Mouse (Mus musculus): ENCODE results near the gene Spata32. TPM values are rescaled to one million over a fixed set of nuclear protein-coding genes. Genes with fewer than 3 reads are reported as not detected.

Spata32 gene
- total RNA-seq, 2 experiments from 2014 or later: 1.7 to 2.9 TPM

DNA sequence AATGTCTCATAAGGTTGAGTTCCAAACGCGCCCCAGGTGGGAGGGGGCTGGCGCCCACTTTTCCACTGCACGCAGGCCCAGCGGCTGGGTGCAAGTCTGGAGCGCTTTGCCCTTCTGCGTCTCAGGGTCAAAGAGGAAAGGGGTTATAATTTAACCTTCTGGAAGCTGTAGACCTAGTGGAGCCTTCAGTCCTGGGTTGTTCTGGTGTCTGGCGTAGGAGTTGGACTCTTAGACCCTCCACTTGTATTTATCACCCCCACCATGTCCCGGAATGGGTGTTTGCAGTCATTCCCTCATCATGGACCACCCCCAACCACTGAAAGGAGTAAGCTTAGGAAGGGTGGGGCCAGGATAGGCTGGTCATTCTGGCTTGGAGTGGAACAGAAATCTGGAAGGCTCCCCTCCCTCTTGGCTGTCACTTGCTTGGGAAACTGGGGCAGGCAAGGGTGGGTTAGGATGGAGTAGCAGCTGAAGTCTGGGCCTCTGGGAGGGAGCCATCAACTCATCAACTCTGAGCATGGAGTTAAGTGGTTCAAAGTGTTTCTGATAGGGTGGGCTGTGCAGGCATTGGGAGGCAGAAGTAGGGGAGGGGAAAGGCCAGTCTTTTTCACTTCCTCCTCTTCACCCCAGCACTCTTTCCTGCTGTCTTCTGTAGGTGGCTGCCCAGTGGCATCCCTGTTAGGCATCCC, 46.4 kb downstream of the Spata32 start:
- peak in 1 of 2 experiments; percentile 10 for DNase-seq (ENCODE audit: extremely low spot score in 1 of 2, low spot score in 2 of 2)
- Histone ChIP-seq H3K4me3 (peak overlapping the region; percentile 85), H3K27ac (peak overlapping the region; percentile 95)
- intact Hi-C loops (cut with DNase I): loop anchor here (2.0 to 5.0 kb wide), 3 partner anchors 13 to 95 kb away; partner anchors contain the start of gene Map3k14
- no peak for TF ChIP-seq CTCF (IDR thresholded peaks at IDR 0.05)

DNA sequence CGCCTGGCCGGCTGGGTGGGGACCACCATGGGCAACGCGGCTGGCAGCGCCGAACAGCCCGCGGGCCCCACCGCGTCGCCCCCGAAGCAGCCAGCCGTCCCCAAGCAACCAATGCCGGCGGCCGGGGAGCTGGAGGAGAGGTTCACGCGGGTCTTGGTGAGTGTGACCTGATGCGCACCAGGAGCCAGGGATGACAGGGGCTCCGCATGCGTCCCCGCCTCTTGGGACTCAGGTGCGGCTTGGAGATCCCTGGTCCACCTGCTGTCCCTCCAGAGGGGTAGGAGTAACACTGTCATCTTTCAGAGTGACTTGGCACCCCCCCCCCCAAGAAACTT, 47.0 kb downstream of the Spata32 start:
- DNase-seq (ENCODE audit: extremely low spot score in 1 of 2, low spot score in 2 of 2): no peak
- no peak for TF ChIP-seq CTCF (IDR thresholded peaks at IDR 0.05)
- intact Hi-C loops (cut with DNase I): loop anchor here (2.0 to 5.0 kb wide), 3 partner anchors 14 to 96 kb away; partner anchors contain the start of gene Map3k14
- Histone ChIP-seq H3K27ac (peak overlapping the region; percentile 95), H3K4me3 (peak overlapping the region; percentile 85)

DNA sequence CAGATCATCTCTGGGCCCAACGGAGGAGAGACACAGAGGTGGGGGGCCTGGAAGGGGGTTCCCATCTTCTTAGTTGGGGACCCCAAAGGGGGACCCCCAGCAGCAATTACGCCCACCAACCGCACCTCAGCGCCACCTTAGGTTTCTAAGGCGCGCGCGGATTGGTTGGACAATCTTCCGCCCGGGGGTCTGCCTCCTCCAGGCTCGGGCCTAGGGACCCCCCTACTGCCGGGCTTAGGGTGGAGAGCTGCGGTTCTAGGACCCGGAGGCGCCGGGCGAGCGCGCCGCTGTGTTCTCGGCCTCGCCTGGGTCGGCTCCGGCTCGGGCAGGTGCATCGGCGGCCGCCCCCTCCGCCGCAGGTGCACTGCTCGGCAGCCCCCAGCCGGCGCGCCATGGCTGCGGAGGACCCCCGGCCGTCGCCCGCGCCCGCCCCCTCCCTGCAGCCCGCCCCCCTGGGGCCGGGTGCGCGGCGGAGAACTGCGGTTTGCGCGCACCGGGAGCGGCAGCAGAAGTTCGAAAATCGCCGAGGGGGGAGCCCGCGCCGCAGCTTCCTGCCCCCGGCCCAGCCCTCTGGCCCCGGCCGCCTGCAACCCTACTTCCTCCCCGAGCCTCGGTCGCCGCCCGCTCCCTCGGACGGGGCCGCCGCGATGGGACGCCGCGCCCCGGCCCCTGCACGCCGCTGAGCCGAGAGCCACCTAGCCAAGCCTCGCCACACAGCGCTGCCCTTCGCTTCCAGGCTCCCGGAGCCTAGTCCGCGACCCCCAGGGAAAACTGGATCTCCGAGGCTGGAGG, 47.5 kb downstream of the Spata32 start, which contains the start of gene Fmnl1:
Gene Fmnl1, plus strand, starts transcription at position 614 of the 792 bp plus-strand sequence.
- Histone ChIP-seq H3K4me3 (peak within 1 kb of the TSS; percentile 85), H3K27ac (peak within 1 kb of the TSS; percentile 95)
- peak in 1 of 2 experiments; percentile 51 for DNase-seq (ENCODE audit: extremely low spot score in 1 of 2, low spot score in 2 of 2)
- intact Hi-C loops (cut with DNase I): loop anchor here (2.0 to 5.0 kb wide), 3 partner anchors 14 to 97 kb away; partner anchors contain the start of gene Map3k14
- TF ChIP-seq CTCF (IDR thresholded peaks at IDR 0.05): no peak

DNA sequence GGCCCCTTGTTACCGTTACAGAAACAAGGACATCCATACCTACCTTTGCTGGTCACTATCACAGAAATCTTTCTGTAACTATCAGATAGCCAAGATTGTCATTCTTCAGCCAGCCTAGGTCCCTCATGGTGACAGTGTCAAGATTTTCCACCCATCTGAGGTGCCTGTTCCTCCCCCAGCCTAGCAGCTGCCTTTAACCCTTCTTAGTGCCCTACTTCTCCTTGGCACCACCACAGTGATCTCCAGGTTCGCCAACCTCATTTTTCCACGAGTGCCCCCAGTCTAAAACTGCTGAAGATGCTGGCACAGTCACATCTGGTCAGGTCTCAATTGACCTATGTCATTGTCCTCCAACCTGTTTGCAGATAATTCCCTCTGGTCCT, 48.1 kb downstream of the Spata32 start:
- intact Hi-C loops (cut with DNase I): loop anchor here (2.0 to 5.0 kb wide), 3 partner anchors 15 to 97 kb away; partner anchors contain the start of gene Map3k14
- peak in 1 of 2 experiments; percentile 7 for DNase-seq (ENCODE audit: extremely low spot score in 1 of 2, low spot score in 2 of 2)
- H3K27ac ChIP-seq: peak overlapping the region; percentile 95
- peak overlapping the region; percentile 85 for H3K4me3 ChIP-seq
- TF ChIP-seq CTCF (IDR thresholded peaks at IDR 0.05): no peak

DNA sequence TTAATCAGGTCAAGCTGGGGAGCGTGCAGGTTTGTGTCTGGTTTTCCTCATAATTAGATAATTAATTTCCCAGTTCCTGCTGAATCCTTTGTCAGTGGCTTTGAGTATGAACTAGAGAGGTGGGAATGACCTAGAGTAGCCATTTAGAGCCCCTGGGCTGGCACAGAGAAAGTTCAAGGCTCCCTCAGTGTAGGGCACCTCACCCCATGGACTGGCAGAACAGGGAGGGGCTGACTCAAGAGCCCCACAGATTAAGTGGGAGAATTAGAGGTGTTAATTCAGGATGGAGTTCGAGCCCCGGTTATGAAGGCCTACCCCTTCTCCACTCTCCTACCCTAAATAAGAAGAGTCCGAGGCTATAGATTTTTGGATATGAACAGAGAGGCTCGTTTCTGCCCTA, 48.6 kb downstream of the Spata32 start:
- H3K27ac ChIP-seq: peak overlapping the region; percentile 95
- no peak for DNase-seq (ENCODE audit: extremely low spot score in 1 of 2, low spot score in 2 of 2)
- H3K4me3 ChIP-seq: no peak overlapping the region; the same call in 1 of the 2 replicates
- no peak for TF ChIP-seq CTCF (IDR thresholded peaks at IDR 0.05)
- intact Hi-C loops (cut with DNase I): loop anchor here (2.0 to 10.0 kb wide), 4 partner anchors 15 to 385 kb away; partner anchors contain the start of gene Map3k14

DNA sequence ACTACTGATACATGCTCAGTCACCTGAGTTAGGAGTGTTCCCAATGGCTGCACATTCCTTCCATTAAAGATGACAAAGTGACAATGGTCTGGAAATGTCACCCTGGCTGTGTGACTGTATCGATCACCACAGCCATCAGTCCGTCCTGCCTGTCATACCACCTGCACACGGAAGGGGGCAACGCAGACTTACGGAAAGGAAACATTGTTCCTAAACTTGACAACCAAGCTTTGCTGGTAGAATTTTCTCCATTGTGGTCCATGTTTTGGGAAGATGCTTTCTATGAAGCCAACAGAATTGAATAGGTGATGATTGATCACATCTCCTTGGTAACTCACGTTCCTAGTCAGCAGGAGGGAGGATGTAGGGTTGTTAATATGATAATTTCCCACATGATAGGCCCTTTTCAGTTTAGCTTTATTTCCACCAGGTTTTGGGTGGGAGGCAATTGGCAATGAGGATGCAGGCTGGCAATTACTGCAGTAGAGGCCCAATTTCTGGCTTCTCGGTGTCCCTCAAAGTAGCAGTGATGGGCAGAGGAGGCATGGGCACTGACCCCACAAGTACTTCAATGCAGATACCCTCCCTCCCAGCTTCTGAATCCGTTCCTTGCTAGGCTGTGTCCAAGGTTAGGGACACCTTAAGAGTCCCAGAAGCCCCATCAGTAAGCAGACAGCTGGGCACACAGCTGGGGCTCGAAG, 49.4 kb downstream of the Spata32 start:
- peak; percentile 96 for TF ChIP-seq CTCF (IDR thresholded peaks at IDR 0.05)
- peak overlapping the region; percentile 95 for H3K27ac ChIP-seq
- intact Hi-C loops (cut with DNase I): loop anchor here (1.0 to 10.0 kb wide), 2 partner anchors 158 to 386 kb away; no protein-coding TSS in a partner anchor
- H3K4me3 ChIP-seq: no peak overlapping the region
- peak; percentile 72 to 73 for DNase-seq (ENCODE audit: extremely low spot score in 1 of 2, low spot score in 2 of 2)

DNA sequence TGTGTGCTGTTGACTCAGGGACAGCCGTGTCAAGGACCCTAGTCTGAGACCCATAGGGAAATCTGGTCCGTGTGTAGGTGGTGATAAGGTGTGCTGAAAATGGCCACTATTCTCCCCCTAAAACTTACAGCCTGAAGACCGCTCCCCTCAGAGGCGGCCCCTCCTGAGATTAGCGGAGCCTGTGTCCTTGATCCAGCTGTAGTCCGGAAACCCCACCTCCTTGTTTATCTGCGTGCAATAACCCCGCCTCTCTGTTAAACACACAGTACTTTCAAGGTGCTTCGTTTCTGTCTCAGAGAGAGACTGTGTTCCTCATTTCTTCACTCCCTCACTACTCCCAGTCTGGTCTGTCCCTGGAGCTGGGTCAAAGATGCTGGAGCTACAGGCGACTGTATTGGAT, 53.8 kb downstream of the Spata32 start:
- TF ChIP-seq CTCF (IDR thresholded peaks at IDR 0.05): no peak
- Histone ChIP-seq H3K4me3 (no peak overlapping the region), H3K27ac (no peak overlapping the region)
- DNase-seq (ENCODE audit: extremely low spot score in 1 of 2, low spot score in 2 of 2): no peak
- intact Hi-C loops (cut with DNase I): loop anchor here (10.0 kb wide), 1 partner anchor 390 kb away; no protein-coding TSS in a partner anchor

DNA sequence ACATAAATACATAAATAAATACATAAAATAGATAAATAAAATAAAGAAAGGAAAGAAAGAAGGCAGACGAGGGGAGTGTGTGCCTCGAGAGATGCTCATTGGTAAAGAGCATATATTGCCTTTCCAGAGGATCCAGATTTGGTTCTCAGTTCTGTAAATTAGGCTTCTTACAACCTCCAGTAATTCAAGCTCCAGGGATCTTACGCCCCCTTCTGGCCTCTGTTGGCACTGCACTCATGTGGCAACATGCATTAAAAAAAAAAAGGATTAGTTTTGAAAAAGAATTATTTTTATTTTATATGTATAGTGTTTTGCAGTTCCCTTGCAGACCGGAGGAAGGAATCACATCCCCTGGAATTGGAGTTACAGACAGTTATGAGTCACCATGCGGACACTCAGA, 56.1 kb downstream of the Spata32 start:
- no peak for DNase-seq (ENCODE audit: extremely low spot score in 1 of 2, low spot score in 2 of 2)
- intact Hi-C loops (cut with DNase I): loop anchor here (10.0 kb wide), 1 partner anchor 393 kb away; no protein-coding TSS in a partner anchor
- no peak overlapping the region for H3K4me3 ChIP-seq
- no peak overlapping the region for H3K27ac ChIP-seq
- peak; percentile 51 for TF ChIP-seq CTCF (IDR thresholded peaks at IDR 0.05)

DNA sequence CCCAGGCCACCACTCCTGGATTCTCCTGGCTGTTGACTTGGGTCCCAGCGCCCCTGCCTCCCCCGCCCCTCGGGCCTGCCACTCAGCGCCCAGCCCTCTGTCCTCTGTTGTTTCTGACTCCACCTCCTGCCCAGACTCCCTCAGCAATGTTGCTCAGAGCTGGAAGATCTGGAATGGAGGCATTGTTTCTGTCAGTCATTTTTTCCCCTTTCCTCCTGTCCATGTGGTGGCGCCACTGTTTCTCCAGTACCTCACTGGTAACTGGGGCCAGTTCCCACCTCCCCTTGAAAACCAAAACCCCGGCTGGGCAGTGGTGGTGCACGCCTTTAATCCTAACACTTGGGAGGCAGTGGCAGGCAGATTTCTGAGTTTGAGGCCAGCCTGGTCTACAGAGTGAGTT, 56.8 kb downstream of the Spata32 start:
- Histone ChIP-seq H3K4me3 (no peak overlapping the region), H3K27ac (no peak overlapping the region)
- no peak for DNase-seq (ENCODE audit: extremely low spot score in 1 of 2, low spot score in 2 of 2)
- intact Hi-C loops (cut with DNase I): loop anchor here (10.0 kb wide), 1 partner anchor 393 kb away; no protein-coding TSS in a partner anchor
- no peak; the same call in 1 of the 2 replicates for TF ChIP-seq CTCF (IDR thresholded peaks at IDR 0.05)

DNA sequence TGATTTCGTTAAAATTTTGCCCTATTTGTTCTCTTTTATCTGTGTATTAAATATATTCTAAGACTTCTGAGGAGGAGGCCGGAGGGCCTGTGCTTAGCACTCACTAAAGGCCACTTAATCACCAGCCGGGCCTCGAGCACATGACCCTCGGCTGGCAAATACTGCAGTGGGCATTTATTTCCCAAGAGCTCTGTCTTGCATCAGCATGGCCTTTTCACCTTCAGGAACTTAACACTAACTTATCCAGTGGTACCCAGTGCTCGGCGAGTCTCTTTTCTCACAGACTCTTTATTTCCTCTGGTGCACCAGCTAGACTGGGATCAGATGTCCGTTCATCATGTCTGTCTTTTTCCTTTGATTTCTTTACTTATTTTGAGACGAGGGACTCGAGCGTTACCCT, 57.5 kb downstream of the Spata32 start:
- H3K4me3 ChIP-seq: no peak overlapping the region
- intact Hi-C loops (cut with DNase I): loop anchor here (10.0 kb wide), 1 partner anchor 394 kb away; no protein-coding TSS in a partner anchor
- no peak overlapping the region for H3K27ac ChIP-seq
- no peak for TF ChIP-seq CTCF (IDR thresholded peaks at IDR 0.05)
- no peak for DNase-seq (ENCODE audit: extremely low spot score in 1 of 2, low spot score in 2 of 2)

All from left cerebral cortex, adult 2 months (tissue).